Mouse (Mus musculus): ENCODE measurements around the gene Psmb7.

DNA sequence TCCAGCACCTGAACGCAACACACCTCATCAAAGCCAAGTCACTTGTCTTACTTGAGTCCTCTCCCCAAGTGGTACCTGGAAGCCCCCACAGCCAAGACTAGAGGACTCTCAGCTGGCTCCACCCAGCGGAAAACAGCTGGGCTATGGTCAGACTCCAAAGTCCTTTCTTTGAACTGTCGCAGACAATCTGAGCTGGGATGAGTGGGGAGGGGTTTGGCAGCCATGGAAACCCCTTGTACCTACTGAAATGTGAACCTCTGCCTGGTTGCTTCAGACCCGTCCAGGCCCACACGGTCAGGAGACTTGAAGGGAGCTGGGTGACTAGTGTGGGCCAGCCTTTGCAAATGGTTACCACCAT, 58.5 kb downstream of the Psmb7 start:
- TF ChIP-seq CTCF (IDR thresholded peaks at IDR 0.05; ENCODE audit: low read depth) = no peak
- no peak for TF ChIP-seq EP300 (optimal IDR thresholded peaks at IDR 0.05)
